Mouse (Mus musculus) brain, embryonic 14.5 days (tissue): ENCODE data around the gene Sstr3.

ENCODE experiments used
- CTCF ChIP-seq: fragments of 200-500 bp; IDR thresholded peaks from 2 replicates; pipeline ENCODE4 v1.5.1; 2012; ENCODE audit warnings: inconsistent platforms, mild to moderate bottlenecking, moderate library complexity, borderline replicate concordance; ENCODE audit not compliant: insufficient read depth, insufficient read length; ENCODE audit errors: extremely low read depth
- POLR2A ChIP-seq: fragments of 200-500 bp; IDR thresholded peaks from 2 replicates; pipeline ENCODE4 v1.6.1; 2012; ENCODE audit warnings: mild to moderate bottlenecking, inconsistent platforms, borderline replicate concordance; ENCODE audit not compliant: poor library complexity, insufficient read depth, insufficient read length, severe bottlenecking; ENCODE audit errors: extremely low read depth

DNA sequence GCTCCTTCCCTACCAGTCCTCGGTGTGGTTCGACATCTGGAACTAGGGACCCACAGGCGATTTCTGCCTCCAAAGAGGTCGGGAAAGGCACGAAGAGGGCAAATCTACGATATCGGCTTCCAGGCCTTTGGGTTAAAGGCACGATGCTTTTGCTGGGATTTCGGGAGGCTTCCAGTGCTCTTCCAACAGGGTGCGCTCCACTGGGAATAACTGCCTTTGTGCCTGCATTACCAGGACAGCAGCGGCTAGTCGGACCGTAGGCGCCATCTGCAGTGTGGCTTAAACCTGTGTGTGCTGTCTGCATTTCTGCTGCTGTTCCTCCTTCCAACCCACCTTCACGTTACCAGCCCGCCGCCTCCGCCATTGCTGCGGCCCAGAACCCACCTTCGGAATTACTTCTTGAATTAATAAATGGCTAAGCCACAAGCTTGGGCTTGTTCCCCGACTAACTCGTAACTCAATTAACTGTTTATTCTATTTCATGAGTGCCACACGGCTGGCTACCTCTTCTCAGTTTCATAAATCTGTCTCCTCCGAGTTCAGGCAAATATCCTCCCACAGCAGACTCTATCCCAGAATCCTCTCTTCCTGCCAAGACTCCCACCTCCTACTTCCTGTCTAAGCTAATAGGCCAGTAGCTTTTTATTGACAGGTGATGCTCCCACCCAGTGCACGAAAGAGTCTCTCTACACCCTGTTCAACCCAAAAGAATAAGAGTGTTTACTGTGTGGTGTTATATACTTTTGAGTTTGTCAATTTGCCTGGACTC lies 10.2 kb upstream of the Sstr3 start:
- TF ChIP-seq CTCF (no peak), POLR2A (no peak)
